Mouse (Mus musculus): ENCODE data around the gene Sirt3. TPM values are rescaled to one million over a fixed set of nuclear protein-coding genes. Genes with fewer than 3 reads are reported as not detected.

Gene Sirt3
- 13.6 and 20.4 TPM in 2 replicates for polyA plus RNA-seq (2012; rRNA removed)

DNA sequence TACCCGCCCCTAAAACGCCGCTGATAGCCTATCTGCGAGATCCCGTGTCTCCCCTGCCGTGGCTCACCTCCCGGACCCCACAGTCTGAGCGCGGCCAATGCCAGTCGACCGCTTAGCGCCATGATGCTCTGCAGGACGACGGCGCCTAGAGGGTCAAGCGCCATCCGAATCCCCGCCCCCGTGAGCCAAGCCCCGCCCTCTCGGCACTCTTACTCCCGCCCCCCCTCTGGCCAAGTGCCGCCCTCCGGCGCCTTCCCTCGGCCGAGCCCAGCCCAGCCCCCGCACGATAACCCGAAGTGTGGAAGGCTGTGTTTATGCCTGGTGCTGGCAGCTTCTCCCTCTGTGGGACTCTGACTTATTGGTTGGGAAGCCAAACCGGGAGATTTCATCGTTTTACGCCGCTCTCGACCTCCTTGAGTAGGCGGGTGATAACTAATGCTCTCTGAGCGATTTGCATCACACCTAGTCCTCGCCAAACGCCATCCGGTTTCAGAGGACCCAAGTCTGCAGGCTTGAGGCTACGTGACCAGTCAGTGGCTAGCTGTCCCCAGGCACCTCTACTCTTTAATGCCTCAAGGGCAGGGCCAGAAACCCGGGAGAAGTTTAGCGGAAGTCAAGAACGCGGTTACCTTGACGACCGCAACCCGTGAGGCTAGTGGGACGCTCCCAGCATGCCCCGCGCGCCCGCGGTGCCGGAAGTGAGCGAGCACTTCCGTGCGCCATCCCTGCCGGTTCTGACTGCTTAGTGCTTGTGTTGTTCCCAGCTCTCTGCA is at the start of gene Sirt3, which contains the start of gene Psmd13:
Gene Sirt3 (minus strand): TSS at position 614 of the 773 bp plus-strand sequence.
Gene Psmd13 (plus strand): TSS at position 273 of the 773 bp plus-strand sequence.
- Histone ChIP-seq H3K27ac (ENCODE audit: insufficient read depth, low read depth, low read length) (peak within 1 kb of the TSS; percentile 97), H3K27me3 (ENCODE audit: control insufficient read depth, insufficient read depth, low read length) (no peaks in the 10 kb centered on the region), H3K4me1 (ENCODE audit: control insufficient read depth, insufficient read depth, insufficient read length, low read length) (peaks cover 2% of the 10 kb centered on the region; the same call in 1 of the 2 replicates), H3K36me3 (ENCODE audit: control insufficient read depth, insufficient read depth, low read length) (peaks cover 12% of the 10 kb centered on the region), H3K4me3 (ENCODE audit: low read depth, low read length) (peak within 1 kb of the TSS; percentile 98)
- TF ChIP-seq POLR2A (IDR thresholded peaks at IDR 0.05; ENCODE audit: low read depth, low read length) = peak; percentile 34; the same call in 1 of the 2 replicates
- TF ChIP-seq CTCF (IDR thresholded peaks at IDR 0.05; ENCODE audit: extremely low read depth, insufficient read length, insufficient replicate concordance, low read depth, low read length) = peak; percentile 19; the same call in 1 of the 2 replicates
- under 1% methylated on average over 59 of the region's 59 CpGs for WGBS

GRCm38 (mm10) chr7:140927181-140927580 is 45.1 kb upstream of the Sirt3 start:
- H3K4me3 ChIP-seq (ENCODE audit: low read depth, low read length) = no peak overlapping the region
- TF ChIP-seq POLR2A (IDR thresholded peaks at IDR 0.05; ENCODE audit: low read depth, low read length) = no peak
- no peak for TF ChIP-seq CTCF (IDR thresholded peaks at IDR 0.05; ENCODE audit: extremely low read depth, insufficient read length, insufficient replicate concordance, low read depth, low read length)
- WGBS = 68% methylated on average over 6 of the region's 6 CpGs

DNA sequence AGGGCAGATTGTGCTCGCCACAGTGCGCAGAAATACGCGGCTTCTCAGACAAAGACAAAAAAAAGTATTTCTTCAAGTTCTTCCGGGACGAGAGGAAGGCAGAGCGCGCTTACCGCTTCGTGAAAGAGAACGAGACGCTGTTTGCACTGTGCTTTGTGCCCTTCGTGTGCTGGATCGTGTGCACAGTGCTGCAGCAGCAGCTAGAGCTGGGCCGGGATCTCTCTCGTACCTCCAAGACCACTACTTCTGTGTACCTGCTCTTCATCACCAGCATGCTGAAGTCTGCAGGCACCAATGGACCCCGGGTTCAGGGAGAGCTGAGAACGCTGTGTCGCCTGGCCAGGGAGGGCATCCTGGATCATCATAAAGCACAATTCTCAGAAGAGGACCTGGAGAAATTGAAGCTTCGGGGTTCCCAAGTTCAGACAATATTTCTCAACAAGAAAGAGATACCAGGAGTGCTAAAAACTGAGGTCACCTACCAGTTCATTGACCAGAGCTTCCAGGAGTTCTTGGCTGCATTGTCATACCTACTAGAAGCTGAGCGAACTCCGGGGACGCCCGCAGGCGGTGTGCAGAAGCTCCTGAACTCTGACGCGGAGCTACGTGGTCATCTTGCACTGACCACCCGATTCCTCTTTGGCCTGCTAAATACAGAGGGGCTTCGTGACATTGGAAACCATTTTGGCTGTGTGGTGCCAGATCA is 41.1 kb upstream of the Sirt3 start:
- no peaks in the 10 kb centered on the region for H3K27me3 ChIP-seq (ENCODE audit: control insufficient read depth, insufficient read depth, low read length)
- H3K4me1 ChIP-seq (ENCODE audit: control insufficient read depth, insufficient read depth, insufficient read length, low read length) = peaks cover 31% of the 10 kb centered on the region
- 9% methylated on average over 30 of the region's 30 CpGs for WGBS
- peak overlapping the region; percentile 92; the same call in 1 of the 2 replicates for H3K27ac ChIP-seq (ENCODE audit: insufficient read depth, low read depth, low read length)
- peaks cover 52% of the 10 kb centered on the region for H3K36me3 ChIP-seq (ENCODE audit: control insufficient read depth, insufficient read depth, low read length)
- no peak for TF ChIP-seq POLR2A (IDR thresholded peaks at IDR 0.05; ENCODE audit: low read depth, low read length)
- TF ChIP-seq CTCF (IDR thresholded peaks at IDR 0.05; ENCODE audit: extremely low read depth, insufficient read length, insufficient replicate concordance, low read depth, low read length) = no peak
- H3K4me3 ChIP-seq (ENCODE audit: low read depth, low read length) = peak overlapping the region; percentile 68

More at GRCm38 (mm10) chr7:140927181-140927580, 45.1 kb upstream of the Sirt3 start:
- peaks cover 62% of the 10 kb centered on the region for H3K36me3 ChIP-seq (ENCODE audit: control insufficient read depth, insufficient read depth, low read length)
- H3K4me1 ChIP-seq (ENCODE audit: control insufficient read depth, insufficient read depth, insufficient read length, low read length) = peaks cover 21% of the 10 kb centered on the region
- H3K27ac ChIP-seq (ENCODE audit: insufficient read depth, low read depth, low read length) = no peak overlapping the region
- H3K27me3 ChIP-seq (ENCODE audit: control insufficient read depth, insufficient read depth, low read length) = no peaks in the 10 kb centered on the region

GRCm38 (mm10) chr7:140922398-140923069 is 40.4 kb upstream of the Sirt3 start:
- Histone ChIP-seq H3K4me1 (ENCODE audit: control insufficient read depth, insufficient read depth, insufficient read length, low read length) (peaks cover 30% of the 10 kb centered on the region), H3K4me3 (ENCODE audit: low read depth, low read length) (peak overlapping the region; percentile 68), H3K36me3 (ENCODE audit: control insufficient read depth, insufficient read depth, low read length) (peaks cover 45% of the 10 kb centered on the region), H3K27ac (ENCODE audit: insufficient read depth, low read depth, low read length) (peak overlapping the region; percentile 92), H3K27me3 (ENCODE audit: control insufficient read depth, insufficient read depth, low read length) (no peaks in the 10 kb centered on the region)
- TF ChIP-seq POLR2A (IDR thresholded peaks at IDR 0.05; ENCODE audit: low read depth, low read length) (no peak; the same call in 1 of the 2 replicates), CTCF (IDR thresholded peaks at IDR 0.05; ENCODE audit: extremely low read depth, insufficient read length, insufficient replicate concordance, low read depth, low read length) (no peak)
- under 1% methylated on average over 49 of the region's 49 CpGs for WGBS

GRCm38 (mm10) chr7:140921225-140921975 is 39.3 kb upstream of the Sirt3 start:
- Histone ChIP-seq H3K36me3 (ENCODE audit: control insufficient read depth, insufficient read depth, low read length) (peaks cover 36% of the 10 kb centered on the region), H3K4me3 (ENCODE audit: low read depth, low read length) (peak overlapping the region; percentile 68)

GRCm38 (mm10) chr7:140920418-140921029 is 38.4 kb upstream of the Sirt3 start, which contains the start of gene Nlrp6:
TSS of gene Nlrp6 (plus strand) at chr7:140920902.
- Histone ChIP-seq H3K4me3 (ENCODE audit: low read depth, low read length) (peak within 1 kb of the TSS; percentile 68), H3K4me1 (ENCODE audit: control insufficient read depth, insufficient read depth, insufficient read length, low read length) (peaks cover 28% of the 10 kb centered on the region), H3K27me3 (ENCODE audit: control insufficient read depth, insufficient read depth, low read length) (no peaks in the 10 kb centered on the region), H3K36me3 (ENCODE audit: control insufficient read depth, insufficient read depth, low read length) (peaks cover 28% of the 10 kb centered on the region), H3K27ac (ENCODE audit: insufficient read depth, low read depth, low read length) (peak within 1 kb of the TSS; percentile 92)
- TF ChIP-seq CTCF (IDR thresholded peaks at IDR 0.05; ENCODE audit: extremely low read depth, insufficient read length, insufficient replicate concordance, low read depth, low read length) = no peak
- TF ChIP-seq POLR2A (IDR thresholded peaks at IDR 0.05; ENCODE audit: low read depth, low read length) = 0 out of 2 replicates have a peak, but pooled peaks have one; percentile 10
- 26% methylated on average over 8 of the region's 8 CpGs for WGBS

More at GRCm38 (mm10) chr7:140921225-140921975, 39.3 kb upstream of the Sirt3 start:
- H3K27ac ChIP-seq (ENCODE audit: insufficient read depth, low read depth, low read length) = peak overlapping the region; percentile 92
- peaks cover 26% of the 10 kb centered on the region for H3K4me1 ChIP-seq (ENCODE audit: control insufficient read depth, insufficient read depth, insufficient read length, low read length)
- 16% methylated on average over 22 of the region's 22 CpGs for WGBS
- no peaks in the 10 kb centered on the region for H3K27me3 ChIP-seq (ENCODE audit: control insufficient read depth, insufficient read depth, low read length)
- TF ChIP-seq CTCF (IDR thresholded peaks at IDR 0.05; ENCODE audit: extremely low read depth, insufficient read length, insufficient replicate concordance, low read depth, low read length) (0 out of 2 replicates have a peak, but pooled peaks have one; percentile 2), POLR2A (IDR thresholded peaks at IDR 0.05; ENCODE audit: low read depth, low read length) (no peak)

Measured in small intestine, adult 2 months (tissue).